Mouse (Mus musculus) heart, embryonic 16.5 days (tissue): ENCODE results near the gene Nos1. TPM values are rescaled to one million over a fixed set of nuclear protein-coding genes. Genes with fewer than 3 reads are reported as not detected.

Source experiments
- ATAC-seq: fragments of 200-750 bp; cut with Nextera tagmentation; replicated peaks from 2 replicates; pipeline ENCODE4 v1.8.0; 2017; ENCODE audit warnings: moderate number of reproducible peaks; ENCODE audit not compliant: insufficient read depth, low FRiP score; ENCODE audit errors: extremely low read depth
- H3K27ac ChIP-seq: fragments of 300-500 bp; sonication (generic); 2 replicates; pipeline ENCODE4 v1.5.1; 2014; ENCODE audit warnings: mild to moderate bottlenecking, low read length, control low read depth, moderate library complexity
- H3K27me3 ChIP-seq: fragments of 300-500 bp; sonication (generic); 2 replicates; pipeline ENCODE4 v1.6.1; 2014; ENCODE audit warnings: low read length, mixed read lengths; ENCODE audit not compliant: control insufficient read depth, insufficient read depth
- H3K36me3 ChIP-seq: fragments of 300-500 bp; sonication (generic); 2 replicates; pipeline ENCODE4 v1.6.1; 2014; ENCODE audit not compliant: control insufficient read depth, insufficient read depth
- H3K4me1 ChIP-seq: fragments of 300-500 bp; sonication (generic); 2 replicates; pipeline ENCODE4 v1.6.1; 2014; ENCODE audit warnings: low read length, mixed read lengths; ENCODE audit not compliant: control insufficient read depth, insufficient read depth
- H3K4me2 ChIP-seq: fragments of 300-500 bp; sonication (generic); 2 replicates; pipeline ENCODE4 v1.6.1; 2014; ENCODE audit warnings: low read depth, mild to moderate bottlenecking, control low read depth, low read length
- H3K4me3 ChIP-seq: fragments of 300-500 bp; sonication (generic); 2 replicates; pipeline ENCODE4 v1.5.1; 2014; ENCODE audit warnings: mild to moderate bottlenecking, control low read depth, low read length
- H3K9ac ChIP-seq: fragments of 300-500 bp; sonication (generic); 2 replicates; pipeline ENCODE4 v1.6.1; 2014; ENCODE audit warnings: low read length, control low read depth
- H3K9me3 ChIP-seq: fragments of 300-500 bp; sonication (generic); replicated peaks from 2 replicates; pipeline ENCODE4 v1.6.1; 2016; ENCODE audit warnings: low read length; ENCODE audit not compliant: control insufficient read depth
- WGBS: fragments of 180-500 bp; shearing (Covaris S2); extraction: QIAGEN DNeasy Blood & Tissue Kit; methylation state at CpG from one replicate; pipeline ENCODE4 v1.1.7; 2014; 5-methylcytosine and 5-hydroxymethylcytosine counted together
- polyA plus RNA-seq: library from polyadenylated mRNA; unstranded; fragments of >200 nt; fragmentation: Nextera tagmentation; extraction: Ambion mirVana; gene quantifications from 2 replicates; pipeline ENCODE4 v1.2.1, GENCODE M21; 2015

The Nos1 gene
- polyA plus RNA-seq, 1 experiment from 2014 or later, result 0.24 TPM

DNA sequence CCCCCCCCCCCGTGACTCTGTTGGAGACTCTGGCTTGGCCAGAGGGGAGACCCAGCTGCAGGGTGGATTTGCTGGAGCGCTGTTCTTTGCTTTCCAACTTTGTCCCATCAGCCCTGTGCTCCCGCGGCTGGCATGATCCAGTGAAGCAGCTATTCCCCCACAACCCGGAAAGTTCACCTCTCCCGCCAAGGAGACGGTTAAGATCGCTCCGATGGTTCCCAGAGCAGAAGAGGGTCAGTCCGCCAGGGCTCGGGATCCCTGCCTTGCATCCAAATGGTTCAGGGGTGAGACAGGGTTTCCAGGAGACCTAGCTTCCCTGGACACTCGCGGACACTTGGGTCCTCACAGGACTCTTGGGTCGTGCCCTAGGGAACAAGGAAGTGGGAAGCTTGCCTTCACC, 61.9 kb downstream of the Nos1 start:
- Histone ChIP-seq H3K4me2 (no peak overlapping the region), H3K36me3 (no peaks in the 10 kb centered on the region), H3K9me3 (no peaks in the 10 kb centered on the region), H3K9ac (no peak overlapping the region), H3K27ac (no peak overlapping the region), H3K4me3 (no peak overlapping the region), H3K4me1 (no peaks in the 10 kb centered on the region), H3K27me3 (peaks cover 72% of the 10 kb centered on the region)
- WGBS, result 6% methylated on average over 14 of the region's 14 CpGs
- ATAC-seq, result no peak

DNA sequence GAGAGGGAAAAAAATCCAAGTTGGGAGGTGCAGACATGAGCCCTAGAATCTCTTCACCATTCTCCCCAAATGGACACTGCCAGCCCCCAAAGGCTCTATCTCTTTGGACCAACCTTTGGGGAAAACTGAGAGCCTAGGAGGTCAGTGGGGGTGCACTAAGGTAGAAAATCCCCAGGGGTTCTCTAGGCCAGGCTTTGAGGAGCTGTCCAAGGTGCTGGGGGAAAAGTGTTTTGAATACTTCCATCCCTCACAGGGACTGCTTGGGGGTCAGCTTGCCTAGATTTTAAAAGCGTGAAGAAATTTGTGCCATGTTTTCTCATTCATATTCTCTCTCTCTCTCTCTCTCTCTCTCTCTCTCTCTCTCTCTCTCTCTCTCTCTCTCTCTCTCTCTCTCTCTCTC, 63.8 kb downstream of the Nos1 start:
- 6% methylated on average over 1 of the region's 1 CpGs for WGBS
- Histone ChIP-seq H3K9me3 (no peaks in the 10 kb centered on the region), H3K27me3 (peaks cover 56% of the 10 kb centered on the region), H3K4me3 (no peak overlapping the region), H3K4me1 (no peaks in the 10 kb centered on the region), H3K4me2 (no peak overlapping the region), H3K9ac (no peak overlapping the region), H3K27ac (no peak overlapping the region), H3K36me3 (no peaks in the 10 kb centered on the region)
- no peak for ATAC-seq

DNA sequence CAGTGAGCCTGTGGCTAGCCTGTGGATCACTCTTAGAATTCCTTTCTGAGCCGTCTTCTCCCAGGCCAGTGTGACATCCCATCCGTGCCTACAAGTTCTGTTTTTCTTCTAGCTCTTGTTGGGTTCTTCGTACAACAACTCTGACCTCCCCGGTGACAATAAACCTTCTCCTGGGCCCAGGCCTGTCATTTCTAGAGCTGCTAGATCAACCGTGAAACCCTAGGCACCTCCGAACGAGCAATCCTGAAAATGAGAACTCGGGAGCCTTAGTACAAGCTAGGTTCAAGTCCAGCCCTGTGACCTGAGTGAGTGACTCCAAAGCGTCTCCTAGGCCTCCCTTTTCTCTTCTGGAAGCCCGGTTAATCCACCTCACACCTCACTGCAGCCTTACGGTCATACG, 69.6 kb downstream of the Nos1 start:
- Histone ChIP-seq H3K27ac (no peak overlapping the region), H3K9me3 (no peaks in the 10 kb centered on the region), H3K4me3 (no peak overlapping the region), H3K4me1 (no peaks in the 10 kb centered on the region), H3K36me3 (no peaks in the 10 kb centered on the region), H3K27me3 (peaks cover 8% of the 10 kb centered on the region; the same call in 1 of the 2 replicates), H3K4me2 (no peak overlapping the region), H3K9ac (no peak overlapping the region)
- 71% methylated on average over 12 of the region's 12 CpGs for WGBS
- no peak for ATAC-seq

DNA sequence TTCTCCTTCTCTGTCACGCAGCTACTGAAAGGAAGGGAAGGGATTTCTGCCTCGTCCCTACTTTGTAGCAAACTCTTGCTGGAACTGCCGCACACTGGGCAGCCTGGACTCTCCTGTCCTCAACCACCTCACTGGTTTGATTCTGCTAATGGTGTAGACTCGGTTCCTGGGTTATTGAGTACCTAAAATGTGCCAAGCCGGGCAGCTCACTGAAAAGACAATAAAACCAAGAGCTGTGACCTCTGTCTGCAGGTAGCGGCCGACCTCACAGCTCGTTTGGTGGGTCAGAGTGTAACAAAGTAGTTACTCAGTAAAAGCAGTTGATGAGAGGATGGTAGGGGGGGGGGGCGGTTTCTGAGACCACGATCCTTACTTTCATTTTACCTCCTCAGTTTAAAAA, 72.9 kb downstream of the Nos1 start:
- no peak overlapping the region for H3K9ac ChIP-seq
- no peaks in the 10 kb centered on the region for H3K4me1 ChIP-seq
- no peak for ATAC-seq
- H3K27ac ChIP-seq, result no peak overlapping the region
- no peaks in the 10 kb centered on the region for H3K9me3 ChIP-seq
- 73% methylated on average over 10 of the region's 10 CpGs for WGBS
- H3K27me3 ChIP-seq, result peaks cover 4% of the 10 kb centered on the region; the same call in 1 of the 2 replicates
- no peak overlapping the region for H3K4me2 ChIP-seq
- H3K36me3 ChIP-seq, result no peaks in the 10 kb centered on the region
- H3K4me3 ChIP-seq, result no peak overlapping the region

DNA sequence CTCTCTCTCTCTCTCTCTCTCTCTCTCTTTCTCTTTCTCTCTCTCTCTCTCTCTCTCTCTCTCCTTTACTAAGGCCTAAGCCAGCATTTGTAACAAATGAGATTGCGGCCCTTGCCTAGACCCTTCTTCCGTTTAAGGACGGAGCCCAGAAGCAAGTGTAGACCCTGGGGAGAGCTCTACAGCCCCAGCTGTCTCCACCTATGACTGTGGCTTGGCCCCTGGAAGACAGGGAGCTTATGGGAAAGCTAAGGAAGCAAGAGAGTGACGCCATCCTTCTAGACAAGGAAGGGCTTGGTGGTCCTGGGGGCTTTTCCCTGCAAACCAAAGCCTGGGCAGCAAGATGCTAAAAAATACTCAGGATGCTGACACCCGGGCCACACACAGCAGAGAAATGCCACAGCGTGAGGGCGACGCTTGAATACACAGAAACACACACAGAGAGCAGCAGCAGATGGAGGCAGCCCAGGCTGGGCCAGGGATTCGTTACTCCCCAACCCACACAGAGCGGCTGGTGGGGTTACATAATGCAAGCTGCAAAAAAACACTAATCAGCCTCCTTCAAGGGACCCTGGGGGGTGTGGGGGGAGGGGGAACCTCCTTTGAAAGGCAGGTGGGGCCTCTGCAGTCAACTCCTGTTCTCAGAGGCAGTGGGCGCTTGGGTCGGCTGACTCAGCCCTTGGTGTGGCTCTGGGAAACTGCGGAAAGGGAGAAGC, 83.9 kb downstream of the Nos1 start:
- Histone ChIP-seq H3K27me3 (peaks cover 24% of the 10 kb centered on the region), H3K27ac (no peak overlapping the region), H3K4me1 (no peaks in the 10 kb centered on the region), H3K36me3 (no peaks in the 10 kb centered on the region), H3K9me3 (no peaks in the 10 kb centered on the region), H3K4me2 (no peak overlapping the region), H3K9ac (no peak overlapping the region), H3K4me3 (no peak overlapping the region)
- 19% methylated on average over 13 of the region's 13 CpGs for WGBS
- no peak for ATAC-seq

DNA sequence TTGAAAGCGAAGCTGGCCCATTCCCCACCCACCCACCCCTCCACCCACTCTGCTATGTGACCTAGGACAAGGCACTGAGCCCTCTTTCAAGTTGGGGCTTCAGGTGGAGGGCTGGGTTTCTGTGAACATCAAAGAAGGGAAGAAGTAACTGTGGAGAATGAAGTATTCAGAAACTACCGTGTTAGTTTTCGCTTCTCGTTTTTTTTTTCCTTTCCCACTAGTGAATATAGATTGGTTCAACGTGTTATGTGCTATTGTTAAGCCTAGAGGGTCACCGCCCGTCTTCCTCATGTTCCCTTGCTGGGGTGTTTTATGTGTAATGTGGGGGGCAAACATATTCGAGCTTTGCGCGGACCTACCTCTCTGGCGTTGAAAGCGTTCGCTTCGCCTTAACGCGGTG, 85.0 kb downstream of the Nos1 start:
- WGBS, result 61% methylated on average over 16 of the region's 16 CpGs
- Histone ChIP-seq H3K4me1 (no peaks in the 10 kb centered on the region), H3K27me3 (peaks cover 25% of the 10 kb centered on the region), H3K9me3 (no peaks in the 10 kb centered on the region), H3K4me2 (no peak overlapping the region), H3K4me3 (no peak overlapping the region), H3K27ac (no peak overlapping the region), H3K9ac (no peak overlapping the region), H3K36me3 (no peaks in the 10 kb centered on the region)
- ATAC-seq, result no peak

DNA sequence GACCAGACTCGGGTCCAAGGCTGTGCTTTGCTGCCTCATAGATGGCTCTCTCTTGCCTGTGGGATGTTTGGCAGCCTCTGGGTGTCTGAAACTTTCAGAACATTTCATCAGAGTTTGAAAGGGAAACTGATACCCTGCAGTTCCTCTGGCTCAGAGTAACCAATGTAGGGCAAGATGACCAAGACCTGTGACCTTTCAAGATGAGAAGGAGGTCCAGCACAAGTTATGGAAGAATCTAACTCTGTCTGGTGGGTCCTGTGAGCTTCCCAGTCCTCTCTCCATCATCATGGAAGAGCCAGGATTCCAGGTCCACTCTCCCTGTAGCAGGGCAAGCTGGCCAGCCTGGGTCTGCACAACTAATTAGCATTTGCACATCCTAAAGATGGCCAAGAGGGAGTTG, 90.8 kb downstream of the Nos1 start:
- H3K9me3 ChIP-seq, result no peaks in the 10 kb centered on the region
- no peak overlapping the region for H3K4me3 ChIP-seq
- no peak overlapping the region for H3K9ac ChIP-seq
- WGBS, result 52% methylated on average over 1 of the region's 1 CpGs
- no peak for ATAC-seq
- peaks cover 5% of the 10 kb centered on the region; the same call in 1 of the 2 replicates for H3K27me3 ChIP-seq
- H3K4me1 ChIP-seq, result no peaks in the 10 kb centered on the region
- H3K4me2 ChIP-seq, result no peak overlapping the region
- no peaks in the 10 kb centered on the region for H3K36me3 ChIP-seq
- no peak overlapping the region for H3K27ac ChIP-seq

DNA sequence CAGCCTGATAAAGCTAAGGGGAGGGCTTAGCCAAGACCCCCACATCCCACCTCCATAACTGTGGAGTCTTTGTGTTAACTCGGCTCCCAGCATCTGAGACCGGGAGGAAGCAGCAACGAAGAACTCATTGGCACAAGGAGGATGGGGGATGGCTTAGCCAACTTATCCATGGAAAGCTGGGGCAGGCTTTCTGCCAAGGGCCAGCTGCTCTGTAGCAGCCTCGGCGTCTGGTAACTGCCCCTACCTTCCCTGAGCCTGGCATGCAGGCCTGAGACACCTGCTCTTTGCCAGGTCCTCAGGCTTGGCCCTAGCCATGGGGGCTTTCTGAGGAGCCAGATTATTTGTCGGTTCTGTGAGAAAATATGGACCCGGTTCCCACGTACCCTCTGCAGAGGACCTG, 93.0 kb downstream of the Nos1 start:
- no peak for ATAC-seq
- no peaks in the 10 kb centered on the region for H3K36me3 ChIP-seq
- H3K9me3 ChIP-seq, result peaks cover 5% of the 10 kb centered on the region
- H3K27ac ChIP-seq, result no peak overlapping the region
- 76% methylated on average over 8 of the region's 8 CpGs for WGBS
- H3K9ac ChIP-seq, result no peak overlapping the region
- peaks cover 5% of the 10 kb centered on the region; the same call in 1 of the 2 replicates for H3K27me3 ChIP-seq
- no peak overlapping the region for H3K4me2 ChIP-seq
- H3K4me3 ChIP-seq, result no peak overlapping the region
- no peaks in the 10 kb centered on the region for H3K4me1 ChIP-seq

DNA sequence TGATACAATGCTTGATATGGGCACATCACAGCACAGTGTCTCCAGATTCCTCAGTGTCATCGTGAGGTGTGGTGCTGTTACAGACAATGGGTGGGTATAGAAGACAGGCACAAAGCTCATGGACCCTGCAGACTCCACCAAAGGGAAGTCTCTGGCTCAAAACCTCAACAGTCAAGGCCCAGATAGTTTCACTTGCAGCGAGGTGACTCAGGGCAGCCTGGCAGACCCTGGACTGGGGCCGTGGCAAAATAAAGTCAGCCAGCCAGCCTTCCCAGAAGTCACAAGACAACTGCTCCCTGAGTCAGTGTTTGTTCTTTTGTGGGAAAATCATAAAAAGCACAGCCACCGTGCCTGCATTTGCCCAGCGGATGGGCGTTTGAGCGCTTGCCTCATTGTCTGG, 93.4 kb downstream of the Nos1 start:
- Histone ChIP-seq H3K4me2 (no peak overlapping the region), H3K36me3 (no peaks in the 10 kb centered on the region), H3K4me3 (no peak overlapping the region), H3K9me3 (peaks cover 5% of the 10 kb centered on the region), H3K27me3 (peaks cover 5% of the 10 kb centered on the region; the same call in 1 of the 2 replicates), H3K4me1 (no peaks in the 10 kb centered on the region), H3K9ac (no peak overlapping the region), H3K27ac (no peak overlapping the region)
- WGBS, result 75% methylated on average over 7 of the region's 7 CpGs
- no peak for ATAC-seq
